Mouse (Mus musculus): ENCODE measurements around the gene Ldhd.
A peak's percentile ranks its signal among the peaks of the same experiment; 100 is the strongest.

Gene Ldhd

DNA sequence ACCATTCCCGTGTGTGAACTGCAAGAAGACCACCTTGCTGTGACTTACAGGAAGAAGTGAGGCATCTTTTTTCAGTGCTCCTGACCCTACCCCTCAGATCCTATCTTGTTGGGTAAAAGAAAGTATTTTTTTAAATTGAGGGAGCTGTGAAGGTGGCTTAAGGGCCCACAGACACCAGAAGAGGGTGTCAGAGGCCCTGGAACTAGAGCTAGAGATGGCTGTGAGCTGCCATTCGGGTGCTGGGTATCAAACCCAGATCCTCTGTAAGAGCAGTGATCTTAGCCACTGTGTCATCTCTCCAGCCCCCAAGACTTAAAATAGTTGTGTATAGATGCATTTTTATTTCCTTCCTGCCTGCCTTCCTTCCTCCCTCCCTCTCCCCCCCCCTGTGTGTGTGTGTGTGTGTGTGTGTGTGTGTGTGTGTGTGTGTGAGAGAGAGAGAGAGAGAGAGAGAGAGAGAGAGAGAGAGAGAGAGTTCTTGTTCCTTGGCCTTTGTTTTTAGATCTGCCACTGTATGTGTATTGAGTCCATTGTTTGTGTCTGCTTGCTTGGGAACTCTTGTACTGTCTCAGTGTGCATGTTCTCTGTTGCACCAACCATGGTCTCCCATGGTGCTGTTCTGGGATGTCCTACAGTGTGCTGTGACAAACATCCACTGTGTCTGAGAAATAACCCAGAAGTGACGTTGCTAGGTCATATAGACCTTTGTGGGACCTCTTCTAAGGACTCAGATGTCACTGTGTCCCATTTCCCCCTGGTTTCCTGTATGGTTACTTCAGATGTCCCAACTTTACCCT is 35.9 kb downstream of the Ldhd start:
- DNase-seq (ENCODE audit: low spot score) = no peak

DNA sequence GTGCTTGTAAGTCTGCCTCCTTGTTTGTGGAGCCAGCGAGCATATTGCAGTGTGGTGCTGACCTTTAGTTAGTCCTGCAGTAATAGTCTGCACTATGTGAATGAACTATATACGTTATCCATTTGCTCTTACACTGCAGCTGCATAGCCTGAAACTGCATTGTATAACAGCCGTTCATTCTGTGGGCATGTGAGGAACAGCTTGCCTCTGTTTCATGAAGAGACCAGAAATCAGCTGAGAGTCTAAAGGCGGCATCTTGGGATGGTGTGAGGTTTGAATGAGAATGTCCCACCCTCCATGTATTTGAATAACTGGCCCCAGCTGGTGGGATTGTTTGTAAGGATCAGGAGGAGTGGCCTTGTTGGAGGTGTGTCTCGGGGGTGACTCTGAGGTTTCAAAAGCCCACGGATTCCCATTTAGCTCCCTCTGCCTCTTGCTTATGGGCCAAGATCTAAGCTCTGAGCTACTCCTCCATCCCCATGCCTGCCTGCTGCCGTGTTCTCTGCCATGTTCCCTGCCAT is 37.7 kb downstream of the Ldhd start:
- DNase-seq (ENCODE audit: low spot score) = no peak

DNA sequence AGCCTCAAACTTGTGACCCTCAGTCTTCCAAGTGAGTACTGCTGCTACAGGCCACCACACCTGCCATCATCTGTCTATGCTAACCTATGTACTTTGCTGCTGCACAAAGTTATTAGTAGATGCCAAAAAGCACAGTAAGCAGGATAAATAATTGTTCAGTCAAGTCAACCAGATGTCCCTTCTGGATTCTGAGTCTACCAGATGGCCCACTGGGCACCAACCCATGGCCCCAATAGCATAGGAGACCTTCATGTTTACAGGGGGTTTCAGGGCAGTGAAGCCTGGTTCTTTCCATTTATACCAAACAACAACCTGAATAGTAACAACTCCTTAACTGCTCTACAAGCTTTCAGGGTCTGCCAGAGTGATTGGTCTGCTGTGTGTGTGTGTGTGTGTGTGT is 39.0 kb downstream of the Ldhd start:
- DNase-seq (ENCODE audit: low spot score) = no peak

- DNase-seq (ENCODE audit: low spot score) = no peak
Measured at GRCm38 (mm10) chr8:111590214-111590613, 40.0 kb downstream of the Ldhd start.

DNA sequence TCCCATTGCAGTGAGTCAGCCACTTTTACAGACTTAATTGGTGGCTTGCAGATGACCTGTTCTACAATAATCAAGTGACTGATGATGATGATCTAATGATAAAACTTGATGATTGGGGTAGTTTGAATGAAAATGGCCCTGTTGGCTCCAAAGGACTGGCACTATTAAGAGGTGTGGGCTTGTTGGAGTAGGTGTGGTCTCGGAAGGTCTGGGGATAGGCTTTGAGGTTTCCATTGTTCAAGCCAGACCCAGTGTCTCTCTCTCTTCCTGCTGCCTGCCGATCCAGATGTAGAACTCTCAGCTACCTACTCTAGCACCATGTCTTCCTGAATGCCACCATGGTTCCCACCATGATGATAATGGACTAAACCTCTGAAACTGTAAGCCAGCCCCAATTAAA is 41.8 kb downstream of the Ldhd start:
- no peak for DNase-seq (ENCODE audit: low spot score)

DNA sequence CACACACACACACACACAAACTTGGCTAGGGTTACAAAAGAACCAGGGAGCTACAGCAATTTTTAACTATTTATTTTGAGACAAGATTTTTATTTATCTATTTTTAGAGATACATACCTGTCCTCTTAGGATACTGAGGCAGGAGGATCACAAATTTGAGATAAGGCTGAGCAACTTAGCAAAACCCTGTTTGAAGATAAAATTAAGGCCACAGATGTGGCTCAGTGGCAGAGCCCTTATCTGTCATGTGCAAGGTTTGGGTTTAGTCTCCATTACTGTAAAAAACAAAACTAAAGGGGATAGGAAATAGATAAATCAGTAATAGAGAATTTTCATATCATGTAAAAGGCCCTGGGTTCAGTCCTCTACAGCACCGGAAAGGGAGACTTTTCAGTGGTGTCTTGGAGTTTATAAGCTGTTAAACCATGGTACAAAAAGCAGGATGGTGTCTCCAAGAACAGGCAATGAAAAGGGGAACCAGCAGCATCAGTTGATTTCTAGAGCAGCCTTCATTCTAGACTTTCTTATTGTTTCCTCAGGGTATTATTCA is 42.6 kb downstream of the Ldhd start:
- DNase-seq (ENCODE audit: low spot score) = no peak

DNA sequence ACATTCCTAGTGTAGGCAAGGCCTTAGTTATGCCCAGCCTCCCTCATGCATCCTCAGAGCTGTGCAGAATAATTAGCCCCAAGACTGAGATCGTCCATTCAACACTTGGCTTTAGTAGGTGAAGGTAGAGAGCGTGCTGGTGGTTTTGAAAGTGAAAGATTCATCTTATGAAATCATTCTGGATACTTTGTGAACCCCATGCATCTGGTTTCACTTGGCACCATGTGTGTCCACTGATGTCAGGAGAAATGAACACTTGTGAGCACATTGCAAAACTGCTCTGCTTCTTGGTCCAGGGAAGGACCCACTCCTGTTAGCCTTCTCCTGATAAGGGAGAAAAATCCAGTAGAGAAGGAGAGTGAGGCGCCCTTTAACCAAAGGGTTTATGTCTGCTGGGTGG is 45.2 kb downstream of the Ldhd start:
- DNase-seq (ENCODE audit: low spot score) = no peak

GRCm38 (mm10) chr8:111582386-111582785 is 47.8 kb downstream of the Ldhd start:
- DNase-seq (ENCODE audit: low spot score) = no peak

DNA sequence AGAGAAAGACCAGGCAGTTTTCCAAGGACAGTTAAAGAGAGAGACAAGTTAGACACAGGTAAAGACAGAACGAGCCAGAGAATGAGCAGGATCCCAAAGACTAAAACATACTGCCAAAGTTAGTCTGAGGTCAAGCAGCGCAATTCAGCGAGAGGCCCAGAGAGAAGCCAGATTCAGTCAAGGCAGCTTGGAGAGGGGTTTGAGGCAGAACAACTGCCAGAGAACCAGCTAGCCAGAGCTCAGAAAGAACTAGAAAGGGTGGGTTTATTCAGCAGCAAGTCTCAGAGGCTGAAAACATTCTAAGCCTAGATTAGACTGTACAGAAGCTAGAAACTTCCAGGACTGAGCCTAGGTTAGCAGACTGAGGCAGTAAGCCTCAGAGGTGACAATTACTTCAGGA is 49.9 kb downstream of the Ldhd start:
- DNase-seq (ENCODE audit: low spot score) = no peak

GRCm38 (mm10) chr8:111579318-111579717 is 50.9 kb downstream of the Ldhd start:
- no peak for DNase-seq (ENCODE audit: low spot score)

- DNase-seq (ENCODE audit: low spot score) = no peak
Measured at GRCm38 (mm10) chr8:111577880-111578533, 52.2 kb downstream of the Ldhd start.

GRCm38 (mm10) chr8:111576501-111576900 is 53.7 kb downstream of the Ldhd start:
- no peak for DNase-seq (ENCODE audit: low spot score)

DNA sequence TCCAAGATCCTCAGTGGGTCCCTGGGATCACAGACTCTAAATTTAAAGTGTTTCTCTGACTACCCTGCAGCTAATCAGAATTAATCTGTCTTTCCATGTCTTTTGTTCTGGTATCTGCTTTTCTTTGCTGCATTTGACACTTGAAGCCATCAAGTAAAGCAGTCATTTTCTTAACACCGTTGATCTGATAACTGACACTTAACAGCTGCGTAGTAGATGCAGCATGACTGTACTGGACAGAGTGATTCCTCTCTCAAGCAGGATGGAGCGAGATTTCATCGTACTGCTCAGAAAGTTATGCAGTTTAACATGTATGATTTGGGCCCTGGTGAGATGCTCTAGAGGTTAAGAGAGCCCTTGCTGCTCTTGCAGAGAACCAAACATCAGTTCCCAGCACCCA is 54.7 kb downstream of the Ldhd start:
- DNase-seq (ENCODE audit: low spot score) = no peak

- peak; percentile 52 for DNase-seq (ENCODE audit: low spot score)
Measured at GRCm38 (mm10) chr8:111574016-111574415, 56.2 kb downstream of the Ldhd start.
